Mouse (Mus musculus) spleen, embryonic (tissue): ENCODE data around the gene Paqr7.

Experiments used
- CTCF ChIA-PET: fragments of 350-600 bp; sonication (Branson Sonifier 250); formaldehyde crosslinking; loops from one replicate; lab custom pipeline; 2022; lab: Charles Lee

The Paqr7 gene

DNA sequence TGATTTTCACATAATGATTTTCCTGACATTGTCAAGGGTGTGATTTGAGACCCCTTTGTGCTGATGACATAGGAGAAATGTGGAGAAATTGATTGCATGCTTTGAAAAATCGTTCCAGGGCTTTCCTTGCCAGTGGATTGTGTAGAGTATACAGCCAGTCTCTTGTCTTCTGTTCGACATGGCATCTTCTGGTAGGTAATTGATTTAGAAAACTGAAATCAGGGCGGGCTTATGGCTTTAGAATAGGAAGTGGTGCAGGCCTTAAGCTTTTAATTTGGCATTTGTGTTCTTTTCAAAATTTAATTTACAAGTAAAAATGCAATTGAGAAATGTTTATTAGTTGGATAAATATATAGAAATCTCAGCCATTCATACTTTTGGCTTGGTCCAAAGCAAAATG, 26.5 kb upstream of the Paqr7 start:
- CTCF ChIA-PET = interaction anchor here (0.6 kb wide), 1 partner anchor 739 kb away, joined by 5 read pairs; no protein-coding TSS in a partner anchor

DNA sequence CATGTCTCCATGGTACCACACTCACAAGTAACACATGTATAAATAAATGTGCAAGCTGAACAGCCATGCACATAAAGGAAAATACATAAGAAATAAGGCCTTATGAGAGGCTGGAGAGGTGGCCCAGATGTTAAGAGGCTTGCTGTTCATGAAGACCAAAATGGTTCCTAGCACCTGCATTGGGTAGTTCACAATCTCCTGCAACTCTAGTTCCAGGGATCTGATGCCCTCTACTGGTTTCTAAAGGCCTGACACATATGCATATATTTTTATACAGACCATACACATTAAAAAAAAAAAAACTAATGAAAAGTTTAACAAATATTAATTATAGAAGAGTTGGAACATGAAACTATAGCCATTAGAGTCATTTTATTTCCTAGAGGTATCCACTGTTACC, 25.0 kb upstream of the Paqr7 start:
- CTCF ChIA-PET = interaction anchor here (0.6 to 0.7 kb wide), 2 partner anchors 26 to 1282 kb away, joined by 3 to 4 read pairs; no protein-coding TSS in a partner anchor

DNA sequence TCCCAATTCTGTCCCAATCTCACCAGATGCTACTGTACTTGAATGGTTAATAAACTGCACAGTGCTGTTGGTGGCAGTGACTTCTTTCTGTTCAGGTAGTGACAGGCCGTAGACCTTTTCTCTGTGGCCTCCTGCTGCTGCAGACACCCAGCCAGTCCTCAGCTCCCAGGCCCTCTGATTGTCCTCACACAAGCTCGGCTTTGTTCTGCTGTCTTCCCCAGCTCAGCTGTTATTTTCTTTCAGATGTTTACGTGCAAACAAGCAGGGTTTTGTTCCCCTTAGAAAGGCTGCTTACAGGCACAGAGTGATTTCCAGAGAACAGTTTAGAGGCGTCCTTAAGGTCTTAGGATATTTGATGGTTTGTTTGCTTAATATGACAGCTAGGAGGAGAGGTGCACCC, 22.7 kb upstream of the Paqr7 start:
- CTCF ChIA-PET = no interaction called here

DNA sequence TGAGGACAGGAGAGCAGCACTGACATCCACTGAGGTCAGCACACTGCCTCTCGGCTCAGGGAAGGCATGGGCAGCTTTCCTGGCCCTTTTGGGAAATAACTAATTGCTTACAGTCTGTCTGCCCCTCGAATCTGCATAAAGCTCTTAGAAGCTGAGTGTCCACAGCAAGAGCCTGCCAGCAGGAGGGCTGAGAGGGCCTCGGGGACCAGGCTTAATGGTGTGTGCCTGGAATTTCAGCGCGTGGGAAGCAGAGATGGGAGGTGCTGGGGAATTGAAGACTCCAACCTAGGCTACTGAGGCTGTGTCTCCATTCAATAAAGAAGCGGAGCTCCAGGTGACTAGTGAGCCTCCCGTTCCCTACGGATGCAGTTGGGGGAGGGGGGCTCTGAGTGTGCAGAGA, 22.3 kb upstream of the Paqr7 start:
- CTCF ChIA-PET = no interaction called here

DNA sequence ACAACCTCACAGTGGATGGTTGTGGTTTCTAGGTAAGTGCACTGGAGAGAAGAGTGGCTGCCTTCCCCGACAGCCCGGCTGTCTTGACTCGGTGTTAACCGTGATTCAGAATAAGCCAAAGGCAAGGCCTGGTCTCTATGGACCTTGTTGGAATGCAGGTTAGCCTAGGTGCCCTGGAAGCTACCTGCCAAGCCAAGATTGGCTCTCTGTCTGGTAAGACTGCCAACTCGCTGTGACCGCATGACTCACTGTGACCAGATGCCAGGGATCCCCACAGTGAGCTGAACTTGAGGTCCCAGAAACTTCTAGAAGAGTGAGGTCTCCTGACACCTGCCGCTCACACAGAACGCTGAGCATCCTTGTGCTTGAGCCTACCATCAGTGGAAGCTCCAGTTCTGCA, 19.6 kb upstream of the Paqr7 start:
- CTCF ChIA-PET = no interaction called here

DNA sequence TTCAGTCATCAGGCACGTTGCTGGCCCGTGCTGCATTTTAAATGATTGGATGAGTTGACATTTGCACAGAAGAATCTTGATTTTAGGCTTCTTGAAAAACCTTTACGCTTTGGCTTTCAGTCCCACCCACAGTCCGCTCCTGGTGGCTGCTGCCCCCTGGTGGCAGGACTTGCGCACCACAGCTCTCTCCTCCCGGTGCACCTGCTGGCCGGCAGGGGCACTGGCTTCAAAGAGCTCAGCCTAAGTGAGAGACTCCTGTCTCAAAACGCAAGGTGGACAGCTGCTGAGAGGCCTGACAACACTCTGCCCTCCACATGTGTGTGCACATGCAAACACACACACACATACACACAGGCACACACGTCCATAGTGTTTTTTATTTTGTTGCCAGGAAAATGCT, 18.5 kb upstream of the Paqr7 start:
- CTCF ChIA-PET = interaction anchor here (0.6 kb wide), 1 partner anchor 82 kb away, joined by 3 read pairs; the partner anchor contains the start of gene Pafah2

DNA sequence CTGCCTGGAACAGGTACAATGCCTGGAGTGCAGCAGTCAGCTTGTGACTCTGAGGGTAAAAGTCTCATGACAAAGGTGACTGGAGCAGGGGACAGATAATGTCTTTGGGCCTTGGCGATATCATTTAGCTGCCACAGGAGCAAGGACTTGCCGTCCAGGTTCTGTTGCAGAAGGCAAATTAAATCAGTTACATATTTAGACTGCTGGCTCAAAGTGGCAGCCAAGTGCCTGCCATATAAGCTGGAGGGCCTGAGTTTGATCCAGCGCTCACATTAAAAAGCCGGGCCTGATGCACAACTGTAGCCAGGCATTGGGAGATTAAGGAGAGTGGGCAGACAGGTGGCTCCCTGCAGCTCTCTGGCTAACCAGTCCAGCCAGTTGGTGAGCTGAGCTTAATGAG, 16.7 kb upstream of the Paqr7 start:
- CTCF ChIA-PET = interaction anchor here (0.7 kb wide), 1 partner anchor 116 kb away, joined by 3 read pairs; no protein-coding TSS in a partner anchor

DNA sequence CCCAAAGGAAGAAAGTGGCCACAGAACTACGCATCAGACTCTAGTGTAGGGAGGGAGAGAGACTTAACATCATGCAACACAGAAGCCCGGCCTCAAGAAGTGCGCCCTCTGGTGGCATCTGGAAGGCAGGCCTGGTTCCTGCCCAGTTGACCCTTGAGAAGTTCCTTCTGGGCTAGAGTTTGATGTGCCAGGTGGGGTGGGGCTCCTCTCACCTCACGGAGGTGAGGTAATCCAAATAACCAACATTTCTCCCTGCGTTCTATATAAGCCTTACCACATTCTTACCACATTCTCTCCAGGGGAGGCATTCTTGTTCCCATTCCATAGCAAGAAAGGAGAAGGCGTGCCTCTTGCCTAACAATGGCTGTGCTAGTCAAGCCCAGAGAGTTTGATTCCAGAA, 15.6 kb upstream of the Paqr7 start:
- CTCF ChIA-PET = no interaction called here

DNA sequence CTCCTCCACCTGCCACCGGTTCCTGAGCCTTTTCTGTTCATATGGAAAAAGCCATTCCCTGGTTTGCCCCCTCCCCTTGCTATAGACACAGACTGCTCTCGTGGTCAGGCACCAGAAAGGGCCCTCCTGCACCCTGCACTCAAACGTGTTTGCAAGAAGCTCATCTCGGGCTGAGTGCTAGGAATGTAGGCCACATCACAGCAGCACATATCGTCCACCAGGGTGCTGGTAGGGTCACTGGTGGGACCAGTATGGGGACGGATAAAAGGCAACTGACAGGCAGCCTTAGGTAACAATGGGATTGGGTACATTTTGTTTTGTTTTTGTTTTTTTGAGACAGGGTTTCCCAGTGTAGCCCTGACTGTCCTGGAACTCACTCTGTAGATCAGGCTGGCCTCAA, 15.2 kb upstream of the Paqr7 start:
- CTCF ChIA-PET = no interaction called here

DNA sequence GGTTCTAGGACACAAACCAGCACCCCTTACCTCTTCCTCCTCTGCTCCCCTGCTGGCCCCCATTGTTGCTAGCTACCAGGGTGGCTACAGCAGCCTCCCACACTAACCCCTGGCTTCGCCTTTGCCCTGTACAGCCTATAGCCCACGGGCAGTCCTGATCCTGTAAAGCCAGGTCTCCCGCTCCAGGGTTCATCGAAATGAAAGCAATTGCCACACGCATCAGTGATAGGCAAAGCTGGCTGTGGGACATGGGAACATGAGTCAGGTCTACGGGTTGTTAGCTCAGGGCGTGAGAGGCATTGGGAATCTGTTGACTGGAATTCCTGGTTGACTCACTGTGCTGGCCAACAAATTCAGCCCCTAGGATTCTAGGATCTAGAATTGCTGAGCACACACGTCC, 14.1 kb upstream of the Paqr7 start:
- CTCF ChIA-PET = no interaction called here

DNA sequence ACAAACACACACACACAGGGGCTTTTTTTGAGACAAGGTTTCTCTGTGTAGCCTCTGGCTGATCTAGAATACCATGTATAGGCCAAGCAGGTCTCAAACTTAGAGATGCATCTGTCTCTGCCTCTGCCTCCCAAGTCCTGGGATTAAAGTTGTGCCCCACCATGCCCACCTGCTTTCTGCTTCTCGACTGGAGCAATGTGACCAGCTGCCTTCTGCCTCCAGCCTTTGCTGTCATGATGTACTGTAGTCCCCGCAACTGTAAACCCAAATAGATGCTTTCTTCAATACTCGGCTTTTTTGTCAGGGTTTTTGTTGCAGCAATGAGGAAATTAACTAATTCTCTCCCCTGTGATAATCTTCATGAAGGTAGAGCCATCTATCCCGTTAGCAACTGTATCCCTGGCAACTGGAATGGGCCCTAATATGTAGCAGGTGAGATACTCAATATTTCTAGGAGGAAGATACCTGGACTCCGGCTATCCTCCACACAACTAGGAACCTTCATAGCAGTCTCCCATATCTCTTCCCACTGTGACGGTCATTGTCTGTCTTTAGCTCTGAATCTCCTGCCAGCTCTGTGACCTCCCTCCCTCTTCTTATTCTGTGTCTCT, 13.3 kb upstream of the Paqr7 start:
- CTCF ChIA-PET = interaction anchor here (0.7 kb wide), 2 partner anchors 89 to 250 kb away, joined by 6 to 8 read pairs; no protein-coding TSS in a partner anchor

DNA sequence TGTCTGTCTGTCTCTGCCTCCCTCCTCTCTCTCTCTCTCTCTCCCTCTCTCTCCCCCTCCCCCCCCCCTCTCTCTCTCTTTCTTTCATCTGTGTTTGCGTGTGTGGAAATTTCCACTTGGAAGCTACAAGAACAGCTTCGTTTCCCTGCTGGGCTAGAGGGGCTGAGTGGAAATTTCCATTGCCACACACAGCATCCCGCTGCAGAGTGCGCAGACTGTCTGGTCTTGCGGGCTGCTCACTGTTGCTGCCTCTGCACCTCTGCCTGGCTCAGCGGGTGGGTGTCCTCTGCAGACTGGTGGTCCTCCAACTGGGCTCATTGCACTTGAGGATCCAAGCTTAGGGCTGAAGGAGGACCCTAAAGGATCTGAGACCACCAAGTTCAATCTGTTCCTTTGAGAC, 12.8 kb upstream of the Paqr7 start:
- CTCF ChIA-PET = interaction anchor here (0.7 kb wide), 2 partner anchors 89 to 249 kb away, joined by 6 to 8 read pairs; no protein-coding TSS in a partner anchor

DNA sequence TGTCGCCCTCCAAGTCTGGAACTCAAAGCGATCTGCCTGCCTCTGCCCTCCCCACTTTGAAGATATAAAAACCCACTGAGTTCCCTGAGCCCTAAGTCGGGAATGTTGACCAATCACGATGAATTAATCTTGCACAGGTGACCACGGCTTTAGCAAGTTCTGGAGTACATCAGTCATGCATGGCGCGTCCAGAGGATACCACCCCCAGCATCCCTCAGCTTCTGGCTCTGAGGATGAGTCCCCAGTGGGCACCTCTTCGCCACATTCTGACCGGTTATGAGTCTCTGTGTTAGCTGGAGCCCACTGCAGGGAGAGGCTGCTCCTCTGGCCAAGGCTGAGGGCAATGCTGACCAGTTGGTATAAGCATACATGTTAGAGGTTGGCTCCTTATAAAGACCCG, 12.3 kb upstream of the Paqr7 start:
- CTCF ChIA-PET = interaction anchor here (0.5 to 0.7 kb wide), 2 partner anchors 13 to 249 kb away, joined by 3 to 8 read pairs; no protein-coding TSS in a partner anchor

DNA sequence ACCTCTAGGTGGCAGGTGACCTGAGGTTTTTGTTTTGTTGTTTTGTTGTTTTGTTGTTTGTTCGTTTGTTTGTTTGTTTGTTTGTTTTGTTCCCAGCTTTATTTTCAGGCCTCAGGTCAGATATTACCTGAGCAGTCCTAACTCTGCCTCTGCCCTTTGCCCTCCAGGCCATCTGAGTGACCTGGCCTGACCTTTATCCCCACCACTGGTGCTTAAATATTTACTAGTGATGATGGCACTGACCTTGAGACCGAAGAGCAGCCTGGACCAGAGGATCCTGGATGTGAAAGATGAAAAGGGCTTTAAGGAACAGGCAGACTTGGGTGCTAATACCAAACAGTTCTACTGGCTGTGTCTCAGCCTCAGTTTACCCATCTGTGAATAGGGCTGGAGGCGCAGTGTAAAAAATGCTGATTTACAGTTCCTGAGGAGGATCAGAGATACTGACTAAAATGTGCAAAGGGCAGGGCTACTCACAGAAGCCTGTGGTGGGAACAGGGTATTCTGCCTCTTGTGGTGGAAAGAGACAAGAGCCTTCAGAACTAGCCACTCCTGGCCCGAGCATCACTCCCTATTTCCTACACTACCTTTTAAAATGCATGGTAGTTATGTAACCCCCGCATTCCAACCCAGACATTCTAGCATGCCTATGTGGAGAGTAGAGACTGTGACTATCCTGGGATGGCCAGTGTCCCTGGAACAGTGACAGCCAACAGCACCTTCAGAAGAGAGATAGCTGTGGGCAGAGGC, 11.2 kb upstream of the Paqr7 start:
- CTCF ChIA-PET = no interaction called here

DNA sequence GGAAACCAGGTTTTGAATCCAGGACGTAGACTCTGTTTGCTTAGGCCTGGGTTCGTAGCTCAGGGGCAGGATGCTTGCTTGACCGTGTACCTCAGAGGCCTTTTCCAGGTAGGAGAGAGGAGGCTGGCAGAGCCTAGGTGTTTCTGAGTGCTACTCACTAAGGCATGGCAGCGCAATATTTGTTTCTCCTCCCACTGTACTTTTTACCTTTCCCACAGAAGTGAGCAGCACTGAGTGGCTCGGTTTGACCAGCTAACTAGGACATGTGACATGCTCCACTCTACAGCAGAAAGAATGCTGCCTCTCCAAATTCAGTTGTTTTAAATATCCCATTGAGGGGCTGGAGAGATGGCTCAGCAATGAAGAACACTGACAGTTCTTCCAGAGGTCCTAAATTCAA, 8.3 kb upstream of the Paqr7 start:
- CTCF ChIA-PET = no interaction called here

DNA sequence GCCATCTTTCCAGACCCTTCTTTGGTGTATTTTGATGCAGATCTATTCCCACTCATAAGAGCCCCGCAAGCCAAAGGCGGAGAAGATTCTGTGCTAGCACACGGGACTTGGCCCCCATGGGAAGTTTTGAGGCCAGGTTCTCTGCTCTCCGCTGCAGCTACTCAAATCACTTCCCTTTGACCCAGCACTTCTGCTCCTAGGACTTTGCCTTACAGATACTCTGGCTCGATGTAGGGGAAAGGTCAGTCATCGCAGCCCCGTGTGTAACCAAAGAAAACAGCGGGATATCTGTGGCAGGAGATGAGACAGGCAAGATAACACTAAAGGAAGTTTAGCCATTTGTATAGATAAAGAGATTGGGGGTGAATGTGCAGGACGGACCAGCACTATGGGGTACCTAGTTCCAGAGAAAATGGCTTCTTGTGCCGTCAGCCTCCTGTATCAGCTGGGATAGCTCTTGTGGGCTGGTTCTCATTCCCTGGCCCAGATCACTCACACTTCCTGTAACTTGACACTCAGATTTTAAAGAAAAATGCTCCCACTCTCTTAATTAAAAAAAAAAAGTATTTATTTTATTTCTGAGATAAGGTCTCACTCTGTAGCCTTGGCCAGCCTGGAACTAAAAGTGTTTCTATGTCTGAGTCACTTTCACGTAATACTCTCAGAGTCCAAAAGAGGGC, 6.4 kb upstream of the Paqr7 start:
- CTCF ChIA-PET = no interaction called here

DNA sequence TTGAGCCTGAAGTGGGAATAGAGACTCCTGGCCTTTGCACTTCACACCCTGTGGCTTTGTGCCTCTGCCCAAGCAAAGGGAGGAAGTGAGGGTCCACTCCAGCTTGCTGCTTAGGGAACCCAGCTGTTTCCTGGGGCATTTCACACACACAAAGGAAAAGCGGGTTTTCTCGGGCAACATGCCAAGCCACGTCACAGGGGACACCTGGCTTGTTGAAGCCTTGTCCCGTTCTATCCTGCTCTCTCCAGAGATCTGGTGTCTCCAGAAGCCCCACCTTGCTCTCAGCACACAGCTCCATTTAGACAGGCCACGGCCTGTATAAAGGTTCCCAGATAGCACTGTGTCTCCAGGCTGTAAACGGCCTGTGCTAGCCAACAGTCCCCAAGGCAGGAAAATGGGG, 4.8 kb upstream of the Paqr7 start:
- CTCF ChIA-PET = no interaction called here

DNA sequence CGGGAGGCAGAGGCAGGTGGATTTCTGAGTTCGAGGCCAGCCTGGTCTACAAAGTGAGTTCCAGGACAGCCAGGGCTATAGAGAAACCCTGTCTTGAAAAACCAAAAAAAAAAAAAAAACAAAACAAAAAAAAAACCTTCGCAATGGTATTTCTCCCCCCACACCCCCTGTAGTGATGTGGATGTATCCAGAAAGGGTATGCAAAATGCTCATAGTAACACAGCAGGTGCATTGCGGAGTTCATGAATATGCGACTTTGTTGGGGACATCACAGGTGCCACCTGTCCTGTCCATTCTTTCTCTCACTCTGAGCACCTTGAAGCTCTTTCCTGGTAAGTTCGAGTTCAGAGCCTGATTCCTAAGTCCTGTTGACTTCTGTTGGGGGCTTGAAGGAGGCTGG, 2.3 kb upstream of the Paqr7 start:
- CTCF ChIA-PET = interaction anchor here (0.6 kb wide), 1 partner anchor 49 kb away, joined by 5 read pairs; no protein-coding TSS in a partner anchor

DNA sequence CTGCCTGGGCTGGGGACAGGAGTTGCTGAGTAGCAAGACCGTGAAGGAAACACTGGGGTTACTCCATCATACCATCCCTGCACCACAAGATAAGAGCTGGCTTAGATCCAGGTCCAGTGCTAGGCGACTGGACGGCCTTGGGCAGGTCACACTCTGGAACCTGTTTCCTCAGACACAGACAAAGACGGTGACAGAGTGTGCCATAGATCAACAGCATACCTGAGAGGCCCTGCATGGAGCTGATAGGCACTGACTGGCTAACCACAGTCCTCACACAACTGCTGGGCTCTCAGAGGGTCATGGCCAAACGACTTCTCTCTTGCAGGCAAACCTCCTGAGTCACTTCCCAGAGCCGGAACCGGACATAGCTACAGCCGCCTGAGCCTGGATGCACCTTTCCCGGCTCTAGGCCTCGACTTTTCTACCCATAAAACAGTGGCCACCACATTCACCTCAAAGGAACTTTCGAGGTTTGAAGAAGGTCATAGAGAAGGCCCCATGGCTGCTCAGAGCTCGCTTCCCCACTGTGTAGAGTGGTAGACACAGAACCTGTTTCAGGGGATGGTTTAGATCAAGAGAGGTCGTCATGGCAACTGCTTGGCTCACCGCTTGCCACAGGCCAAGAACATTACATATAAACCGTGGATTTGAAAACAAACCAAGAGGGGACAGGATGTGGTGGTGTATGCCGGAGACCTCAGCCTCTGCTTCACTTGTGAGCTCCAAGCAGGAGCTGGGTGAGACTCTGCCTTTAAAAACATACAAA, 1.5 kb upstream of the Paqr7 start:
- CTCF ChIA-PET = no interaction called here

DNA sequence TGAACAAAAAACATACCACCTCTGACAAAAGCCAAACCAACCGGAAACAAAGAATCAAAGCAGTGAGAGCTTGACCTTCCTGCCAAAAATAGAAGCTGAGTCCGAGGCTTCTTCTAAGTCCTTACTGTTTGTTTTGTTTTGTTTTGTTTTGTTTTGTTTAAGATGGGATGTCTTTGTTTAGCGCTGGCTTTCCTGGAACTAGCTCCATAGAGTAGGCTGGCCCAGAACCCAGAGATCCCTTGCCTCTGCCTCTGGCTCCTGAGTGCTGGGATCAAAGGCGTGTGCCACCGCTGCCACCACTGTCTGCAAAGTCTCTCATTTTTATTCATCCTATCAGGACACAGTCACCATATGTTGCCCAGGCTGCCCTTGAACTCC, 962 bp upstream of the Paqr7 start:
- CTCF ChIA-PET = no interaction called here

DNA sequence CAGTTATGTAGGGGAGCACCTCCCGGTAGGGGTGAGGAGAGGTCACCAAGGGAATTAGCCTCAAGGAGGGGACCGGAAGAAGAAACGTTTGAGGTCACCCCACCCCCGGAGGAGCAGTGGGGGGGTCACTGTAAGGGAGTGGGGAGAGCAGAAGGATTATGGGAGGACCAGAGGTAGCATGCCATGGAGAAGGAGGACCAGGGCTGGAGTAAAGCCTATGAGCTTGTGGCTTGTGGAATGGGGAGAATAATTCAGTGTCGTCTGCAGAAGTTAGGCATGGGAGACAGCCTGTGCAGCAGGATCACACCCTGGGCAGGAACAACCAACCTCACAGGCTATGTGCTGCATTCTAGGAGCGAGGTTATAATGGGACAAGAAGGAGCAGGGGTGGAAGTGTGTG, 726 bp downstream of the Paqr7 start:
- CTCF ChIA-PET = interaction anchor here (0.6 to 0.7 kb wide), 4 partner anchors 13 to 625 kb away, joined by 3 to 8 read pairs (median 4); no protein-coding TSS in a partner anchor
